Mouse (Mus musculus) liver, embryonic 14.5 days (tissue): ENCODE measurements around the gene Kcnk18.

Source experiments
- CTCF ChIP-seq: IDR thresholded peaks from 2 replicates; pipeline ENCODE4 v1.5.1; 2016; ENCODE audit warnings: antibody characterized with exemption, low read depth, control low read depth
- EP300 ChIP-seq: IDR thresholded peaks from 2 replicates; pipeline ENCODE4 v1.6.1; 2016; ENCODE audit warnings: antibody characterized with exemption, low read depth

- no peak for TF ChIP-seq EP300
- no peak for TF ChIP-seq CTCF
These were observed 24.0 kb downstream of the Kcnk18 start for GRCm38 (mm10) chr19:59243057-59243456.
